Mouse (Mus musculus) E14TG2a.4 (cell line): Measurements from ENCODE around the gene Gm21887.
"Not testable (repeated sequence)": the region's sequence is repeated elsewhere in the genome, so short reads cannot be mapped to it uniquely, and the experiment has no call there.

Experiments used
- CTCF ChIP-seq: conservative IDR thresholded peaks from 2 replicates; pipeline ENCODE4 v1.5.1; 2014; ENCODE audit warnings: low read length
- NANOG ChIP-seq: IDR thresholded peaks from 2 replicates; pipeline ENCODE4 v1.6.1; 2014; ENCODE audit warnings: borderline replicate concordance, low read length, mixed read lengths
- POU5F1 ChIP-seq: IDR thresholded peaks from 2 replicates; pipeline ENCODE4 v1.6.1; 2014; ENCODE audit warnings: low read length, borderline replicate concordance

GRCm38 (mm10) chrX:169971562-169971961 is 37.9 kb upstream of the Gm21887 start:
- TF ChIP-seq CTCF, NANOG, POU5F1: not testable (repeated sequence)
